8 mouse cellular contexts compared by ENCODE assay signal in genomic region chr14:51985301-51986152, GRCm38 (mm10). TPM values are rescaled to one million over a fixed set of nuclear protein-coding genes. Genes with fewer than 3 reads are reported as not detected.
A peak's percentile ranks its signal among the peaks of the same experiment; 100 is the strongest.
DNase-seq lines count a peak whose midpoint lies in the region; ATAC-seq lines count a peak whose summit lies in the region.

No protein-coding gene starts in this region.

- H3K4me1 ChIP-seq in embryonic facial prominence, embryonic 10.5 days = peaks cover 53% of the 10 kb centered on the region
- H3K4me1 ChIP-seq in liver, embryonic 15.5 days (replicated peaks) = peaks cover 54% of the 10 kb centered on the region
- H3K4me1 ChIP-seq in neural tube, embryonic 11.5 days (ENCODE audit: control insufficient read depth, insufficient read depth, low read length) = peaks cover 12% of the 10 kb centered on the region

- H3K9ac ChIP-seq in liver, embryonic 15.5 days = peak overlapping the region; percentile 70
- peak overlapping the region; percentile 77 for H3K9ac ChIP-seq in neural tube, embryonic 11.5 days (ENCODE audit: low read length)

- DNase-seq in 416B (ENCODE audit: low read depth) = peak; percentile 32
- peak; percentile 88 for DNase-seq in adrenal gland, adult 2 months
- peak; percentile 93 for DNase-seq in embryonic facial prominence, embryonic 10.5 days (ENCODE audit: low spot score)
- DNase-seq in heart, adult 11 months = peak; percentile 99
- DNase-seq in kidney, adult 11 months = peak; percentile 59
- peak; percentile 81 for DNase-seq in neural tube, embryonic 11.5 days (ENCODE audit: low spot score)
- DNase-seq in urinary bladder, postnatal 14 days (ENCODE audit: low spot score) = peak; percentile 85

- ATAC-seq in liver, embryonic 15.5 days (ENCODE audit: insufficient read depth) = peak; percentile 45
- peak; percentile 48 for ATAC-seq in neural tube, embryonic 11.5 days (ENCODE audit: insufficient read depth, low FRiP score, low TSS enrichment)

- peak overlapping the region; percentile 97 for H3K27ac ChIP-seq in embryonic facial prominence, embryonic 10.5 days (replicated peaks)
- H3K27ac ChIP-seq in liver, embryonic 15.5 days (replicated peaks) = peak overlapping the region; percentile 81
- H3K27ac ChIP-seq in neural tube, embryonic 11.5 days (ENCODE audit: low read depth, low read length) = peak overlapping the region; percentile 74

- no peaks in the 10 kb centered on the region for H3K9me3 ChIP-seq in embryonic facial prominence, embryonic 10.5 days
- H3K9me3 ChIP-seq in liver, embryonic 15.5 days (replicated peaks) = no peaks in the 10 kb centered on the region
- H3K9me3 ChIP-seq in neural tube, embryonic 11.5 days (ENCODE audit: control insufficient read depth, low read length) = no peaks in the 10 kb centered on the region

- WGBS in embryonic facial prominence, embryonic 10.5 days = under 1% methylated on average over 27 of the region's 27 CpGs
- 2% methylated on average over 27 of the region's 27 CpGs for WGBS in liver, embryonic 15.5 days (ENCODE audit: insufficient replicate concordance)
- under 1% methylated on average over 27 of the region's 27 CpGs for whole genome bisulfite sequencing in neural tube, embryonic 11.5 days

- peak overlapping the region; percentile 99 for H3K4me2 ChIP-seq in liver, embryonic 15.5 days
- H3K4me2 ChIP-seq in neural tube, embryonic 11.5 days (ENCODE audit: low read depth) = peak overlapping the region; percentile 89

- peaks cover 38% of the 10 kb centered on the region for H3K36me3 ChIP-seq in embryonic facial prominence, embryonic 10.5 days (replicated peaks)
- peaks cover 24% of the 10 kb centered on the region for H3K36me3 ChIP-seq in liver, embryonic 15.5 days (replicated peaks)
- peaks cover 10% of the 10 kb centered on the region for H3K36me3 ChIP-seq in neural tube, embryonic 11.5 days (ENCODE audit: control insufficient read depth, insufficient read depth, low read length)

- no peaks in the 10 kb centered on the region for H3K27me3 ChIP-seq in embryonic facial prominence, embryonic 10.5 days (replicated peaks; ENCODE audit: low read depth, poor library complexity, severe bottlenecking)
- peaks cover 17% of the 10 kb centered on the region; the same call in 1 of the 2 replicates for H3K27me3 ChIP-seq in liver, embryonic 15.5 days
- H3K27me3 ChIP-seq in neural tube, embryonic 11.5 days (ENCODE audit: control insufficient read depth, insufficient read depth, low read length) = no peaks in the 10 kb centered on the region

- peak overlapping the region; percentile 85 for H3K4me3 ChIP-seq in embryonic facial prominence, embryonic 10.5 days
- H3K4me3 ChIP-seq in liver, embryonic 15.5 days (replicated peaks) = peak overlapping the region; percentile 70
- peak overlapping the region; percentile 65 for H3K4me3 ChIP-seq in neural tube, embryonic 11.5 days (ENCODE audit: low read depth, low read length)

RNA-seq across cellular contexts. Expression of gene Arhgef40, which starts 1.0 kb away (rescaled TPM):
- 10 to 100 TPM; 39.7 to 56.9 TPM for total RNA-seq in adrenal gland, adult 2 months (2021)
- polyA plus RNA-seq in adrenal gland, adult 2 months (2012; rRNA removed) = 97.8 and 107 TPM in 2 replicates
- polyA plus RNA-seq in embryonic facial prominence, embryonic 10.5 days (2016; fragmentation: Nextera tagmentation; extraction: Ambion mirVana) = 151 and 163 TPM in 2 replicates
- polyA plus RNA-seq in liver, embryonic 15.5 days (2015; fragmentation: Nextera tagmentation; extraction: Ambion mirVana) = 14.0 and 16.3 TPM in 2 replicates
- 76.7 and 77.2 TPM in 2 replicates for polyA plus RNA-seq in neural tube, embryonic 11.5 days (2014; fragmentation: Nextera tagmentation; extraction: Ambion mirVana)

RNA-seq across cellular contexts. Expression of gene Tmem253, which starts 29.9 kb away (rescaled TPM):
- total RNA-seq in adrenal gland, adult 2 months (2021) = 1 to 10 TPM; 1.6 to 2.1 TPM
- 0.36 and 0.83 TPM in 2 replicates for polyA plus RNA-seq in adrenal gland, adult 2 months (2012; rRNA removed)
- 0.65 and 0.72 TPM in 2 replicates for polyA plus RNA-seq in embryonic facial prominence, embryonic 10.5 days (2016; fragmentation: Nextera tagmentation; extraction: Ambion mirVana)
- 0.14 and 0.23 TPM in 2 replicates for polyA plus RNA-seq in liver, embryonic 15.5 days (2015; fragmentation: Nextera tagmentation; extraction: Ambion mirVana)
- 0.61 and 1.6 TPM in 2 replicates for polyA plus RNA-seq in neural tube, embryonic 11.5 days (2014; fragmentation: Nextera tagmentation; extraction: Ambion mirVana)

RNA-seq across cellular contexts. Expression of gene Zfp219, which starts 35.0 kb away (rescaled TPM):
- total RNA-seq in adrenal gland, adult 2 months (2021) = 10 to 100 TPM; 40.7 to 52.9 TPM
- polyA plus RNA-seq in adrenal gland, adult 2 months (2012; rRNA removed) = 133 and 156 TPM in 2 replicates
- polyA plus RNA-seq in embryonic facial prominence, embryonic 10.5 days (2016; fragmentation: Nextera tagmentation; extraction: Ambion mirVana) = 57.5 and 63.2 TPM in 2 replicates
- polyA plus RNA-seq in liver, embryonic 15.5 days (2015; fragmentation: Nextera tagmentation; extraction: Ambion mirVana) = 9.0 and 10.9 TPM in 2 replicates
- 70.6 and 83.3 TPM in 2 replicates for polyA plus RNA-seq in neural tube, embryonic 11.5 days (2014; fragmentation: Nextera tagmentation; extraction: Ambion mirVana)

RNA-seq across cellular contexts. Expression of gene Olfr221, which starts 56.7 kb away (rescaled TPM):
- not detected for total RNA-seq in adrenal gland, adult 2 months (2021)
- not detected in 2 replicates for polyA plus RNA-seq in adrenal gland, adult 2 months (2012; rRNA removed)
- polyA plus RNA-seq in embryonic facial prominence, embryonic 10.5 days (2016; fragmentation: Nextera tagmentation; extraction: Ambion mirVana) = not detected in 2 replicates
- not detected in 2 replicates for polyA plus RNA-seq in liver, embryonic 15.5 days (2015; fragmentation: Nextera tagmentation; extraction: Ambion mirVana)
- not detected in 2 replicates for polyA plus RNA-seq in neural tube, embryonic 11.5 days (2014; fragmentation: Nextera tagmentation; extraction: Ambion mirVana)

Comparison
In these comparisons a context has a peak if more than half of its experiments do, and no peak if none do; other contexts are left out.
1. Peak in every context shown above with its lines: DNase-seq, ATAC-seq, H3K4me3 ChIP-seq and H3K27ac ChIP-seq.
2. DNase-seq: peak in every context shown above with its lines; median percentile 99 in heart, adult 11 months; 93 in embryonic facial prominence, embryonic 10.5 days; 88 in adrenal gland, adult 2 months; 85 in urinary bladder, postnatal 14 days; 81 in neural tube, embryonic 11.5 days; 59 in kidney, adult 11 months; 32 in 416B.